Mouse (Mus musculus): ENCODE results near the gene Cnbd2. TPM values are rescaled to one million over a fixed set of nuclear protein-coding genes. Genes with fewer than 3 reads are reported as not detected.

Cnbd2 gene
- polyA plus RNA-seq, 1 experiment, result not detected

DNA sequence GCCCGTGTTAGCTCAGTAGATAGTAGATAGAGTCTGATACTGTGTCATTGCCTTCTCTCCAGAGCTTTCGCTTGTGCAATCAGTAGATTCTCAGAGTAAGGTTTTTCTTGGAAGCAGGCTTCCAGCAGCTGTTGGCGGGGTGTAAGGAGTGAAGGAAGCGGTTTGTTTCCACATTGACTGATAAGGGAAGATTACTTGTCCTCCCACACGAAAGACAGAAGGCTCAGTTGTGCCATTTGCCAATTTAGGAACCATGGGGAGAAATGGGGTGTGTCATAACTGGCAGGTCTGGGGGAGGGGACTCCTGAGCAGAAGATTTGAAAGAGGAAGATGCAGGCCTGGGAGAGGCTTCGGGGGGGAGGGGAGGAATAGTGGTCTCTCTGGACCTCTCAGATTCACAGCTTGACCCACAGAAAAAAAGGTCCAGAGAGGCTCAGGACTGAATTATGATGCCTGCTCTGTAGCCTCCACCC, 12.1 kb downstream of the Cnbd2 start:
- Histone ChIP-seq H3K4me3 (replicated peaks) (no peak overlapping the region), H3K27me3 (ENCODE audit: control insufficient read depth) (no peaks in the 10 kb centered on the region), H3K36me3 (ENCODE audit: control insufficient read depth) (no peaks in the 10 kb centered on the region), H3K4me1 (ENCODE audit: control insufficient read depth) (peaks cover 13% of the 10 kb centered on the region), H3K9me3 (ENCODE audit: control insufficient read depth, low read length) (peaks cover 3% of the 10 kb centered on the region)
- TF ChIP-seq TAL1 (IDR thresholded peaks at IDR 0.05; ENCODE audit: low read length), result no peak
- no peak for TF ChIP-seq GATA1 (IDR thresholded peaks at IDR 0.05; ENCODE audit: low read length)

DNA sequence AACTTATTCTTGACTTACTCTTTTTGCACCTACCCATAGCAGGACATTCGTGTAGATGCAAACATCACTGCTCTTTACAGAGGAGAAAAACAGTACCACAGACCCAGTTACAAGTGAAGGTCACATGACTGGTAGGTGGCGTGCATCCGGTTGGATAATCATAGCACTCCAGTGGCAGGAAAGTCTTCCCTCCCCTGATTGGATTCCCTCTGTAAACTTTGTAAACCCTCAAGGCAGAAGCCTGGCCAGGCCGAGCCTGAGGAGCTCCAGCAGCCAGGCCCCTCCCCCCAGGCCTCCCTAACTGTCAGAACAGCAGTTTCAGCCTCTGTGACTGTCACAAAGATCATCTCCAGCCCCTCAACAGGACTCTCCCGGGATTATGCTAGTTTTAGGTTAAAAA, 12.6 kb downstream of the Cnbd2 start:
- TF ChIP-seq TAL1 (IDR thresholded peaks at IDR 0.05; ENCODE audit: low read length) (no peak), GATA1 (IDR thresholded peaks at IDR 0.05; ENCODE audit: low read length) (no peak)
- no peaks in the 10 kb centered on the region for H3K36me3 ChIP-seq (ENCODE audit: control insufficient read depth)
- H3K4me3 ChIP-seq (replicated peaks), result no peak overlapping the region
- peaks cover 6% of the 10 kb centered on the region for H3K9me3 ChIP-seq (ENCODE audit: control insufficient read depth, low read length)
- H3K27me3 ChIP-seq (ENCODE audit: control insufficient read depth), result no peaks in the 10 kb centered on the region
- H3K4me1 ChIP-seq (ENCODE audit: control insufficient read depth), result peaks cover 13% of the 10 kb centered on the region

DNA sequence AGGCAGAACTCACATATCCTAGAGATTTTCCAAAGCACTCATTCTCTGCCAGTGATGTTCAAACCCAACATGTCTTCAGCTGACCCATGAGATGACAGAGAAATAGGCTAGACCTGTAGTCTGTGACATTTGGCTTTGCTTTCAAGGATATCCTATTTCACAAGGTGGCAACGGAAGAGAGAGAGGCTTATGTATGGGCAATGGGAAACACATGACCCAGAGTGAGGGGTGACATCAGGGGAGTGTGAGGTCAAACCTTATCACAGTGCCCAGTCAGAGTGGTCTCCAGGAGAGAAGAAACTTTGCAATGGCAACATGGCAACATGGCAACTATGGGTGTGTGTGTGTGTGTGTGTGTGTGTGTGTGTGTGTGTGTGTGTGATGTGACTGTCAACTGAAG, 18.6 kb downstream of the Cnbd2 start:
- H3K27me3 ChIP-seq (ENCODE audit: control insufficient read depth), result no peaks in the 10 kb centered on the region
- H3K36me3 ChIP-seq (ENCODE audit: control insufficient read depth), result no peaks in the 10 kb centered on the region
- no peak for TF ChIP-seq GATA1 (IDR thresholded peaks at IDR 0.05; ENCODE audit: low read length)
- no peak for TF ChIP-seq TAL1 (IDR thresholded peaks at IDR 0.05; ENCODE audit: low read length)

DNA sequence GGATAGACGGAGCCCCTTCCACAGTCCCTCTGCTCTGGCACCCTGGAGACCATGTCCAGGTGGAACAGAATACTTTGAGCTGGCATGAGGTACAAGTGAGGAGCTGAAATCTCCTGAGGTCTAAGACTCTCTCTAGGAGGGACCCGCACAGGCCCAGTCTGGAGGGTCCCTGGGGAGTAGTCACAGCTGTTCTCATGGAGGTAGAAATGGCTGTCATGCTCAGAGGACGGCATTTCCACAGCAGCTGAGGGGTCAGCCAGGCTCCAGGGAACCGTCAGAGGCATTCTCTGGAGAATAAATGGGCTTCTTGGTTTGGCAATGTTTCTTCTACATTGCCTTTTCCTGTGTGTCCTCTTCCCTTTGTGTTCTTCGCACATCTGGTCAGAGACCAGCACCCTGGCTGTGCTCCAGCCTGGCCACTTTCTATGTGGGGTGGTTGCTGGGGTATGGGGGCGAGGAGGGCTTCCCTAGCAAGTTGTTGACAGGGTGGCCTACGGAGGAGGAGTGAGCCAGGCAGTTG, 19.4 kb downstream of the Cnbd2 start:
- Histone ChIP-seq H3K36me3 (ENCODE audit: control insufficient read depth) (no peaks in the 10 kb centered on the region), H3K9me3 (ENCODE audit: control insufficient read depth, low read length) (peaks cover 6% of the 10 kb centered on the region), H3K27me3 (ENCODE audit: control insufficient read depth) (no peaks in the 10 kb centered on the region), H3K4me1 (ENCODE audit: control insufficient read depth) (no peaks in the 10 kb centered on the region), H3K4me3 (replicated peaks) (no peak overlapping the region)
- TF ChIP-seq GATA1 (IDR thresholded peaks at IDR 0.05; ENCODE audit: low read length) (no peak), TAL1 (IDR thresholded peaks at IDR 0.05; ENCODE audit: low read length) (no peak)

More for the DNA sequence above, 18.6 kb downstream of the Cnbd2 start:
- Histone ChIP-seq H3K4me3 (replicated peaks) (no peak overlapping the region), H3K9me3 (ENCODE audit: control insufficient read depth, low read length) (peaks cover 6% of the 10 kb centered on the region), H3K4me1 (ENCODE audit: control insufficient read depth) (no peaks in the 10 kb centered on the region)

DNA sequence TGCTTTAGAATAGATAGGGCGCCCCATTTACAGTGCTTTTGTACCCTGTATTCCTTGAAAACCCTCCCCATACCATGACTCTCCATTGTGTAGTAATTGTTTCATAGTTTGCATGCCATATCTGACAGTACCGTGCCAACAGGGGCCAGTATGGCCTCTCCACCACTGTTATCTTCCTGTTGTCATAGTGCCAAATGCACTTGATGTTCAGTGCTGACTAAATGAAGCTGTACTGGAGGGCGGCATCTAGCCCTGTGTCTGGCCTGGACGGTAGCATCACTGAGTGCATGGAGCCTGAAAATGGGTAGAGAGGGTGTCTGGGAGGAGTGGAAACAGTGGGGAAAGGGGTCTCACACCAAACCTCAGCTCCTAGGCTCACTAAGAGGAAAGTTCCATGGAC, 28.0 kb downstream of the Cnbd2 start:
- Histone ChIP-seq H3K9me3 (ENCODE audit: control insufficient read depth, low read length) (no peaks in the 10 kb centered on the region), H3K4me3 (replicated peaks) (no peak overlapping the region)
- TF ChIP-seq GATA1 (IDR thresholded peaks at IDR 0.05; ENCODE audit: low read length) (no peak), TAL1 (IDR thresholded peaks at IDR 0.05; ENCODE audit: low read length) (no peak)

DNA sequence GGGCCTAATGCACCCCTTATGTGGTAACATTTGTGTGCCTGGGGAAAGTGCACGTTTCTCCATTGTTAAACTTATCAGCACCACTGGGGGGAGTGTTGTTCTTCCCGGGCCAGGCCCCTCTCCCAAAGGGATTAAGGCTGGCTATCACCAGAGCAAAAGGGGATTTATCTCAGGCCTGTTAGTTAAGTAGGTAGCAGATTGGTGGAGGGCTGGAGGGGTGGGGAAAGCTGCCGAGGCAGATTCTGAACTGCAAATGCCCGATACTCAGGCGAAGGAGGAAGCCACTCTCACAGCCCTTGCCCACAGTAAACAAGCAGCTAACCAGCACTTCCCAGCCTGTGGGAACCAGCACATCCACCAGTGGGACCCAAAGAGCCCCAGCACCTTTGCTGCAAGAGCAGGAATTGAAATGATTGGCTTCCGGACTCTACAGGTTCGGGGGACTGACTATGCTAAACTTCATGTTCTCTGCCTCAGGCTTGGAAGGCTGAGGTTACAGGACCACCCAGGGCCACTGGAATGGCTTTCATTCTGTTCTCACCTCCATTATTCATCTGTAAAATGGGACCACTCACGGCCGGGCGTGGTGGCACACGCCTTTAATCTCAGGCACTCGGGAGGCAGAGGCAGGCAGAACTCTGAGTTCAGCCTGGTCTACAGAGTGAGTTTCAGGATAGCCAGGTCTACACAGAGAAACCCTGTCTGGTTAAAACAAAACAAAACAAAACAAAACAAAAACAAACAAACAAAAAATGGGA, 32.9 kb downstream of the Cnbd2 start:
- H3K27me3 ChIP-seq (ENCODE audit: control insufficient read depth), result no peaks in the 10 kb centered on the region
- H3K4me1 ChIP-seq (ENCODE audit: control insufficient read depth), result no peaks in the 10 kb centered on the region
- H3K4me3 ChIP-seq (replicated peaks), result no peak overlapping the region
- no peaks in the 10 kb centered on the region for H3K9me3 ChIP-seq (ENCODE audit: control insufficient read depth, low read length)
- no peaks in the 10 kb centered on the region for H3K36me3 ChIP-seq (ENCODE audit: control insufficient read depth)
- TF ChIP-seq TAL1 (IDR thresholded peaks at IDR 0.05; ENCODE audit: low read length) (no peak), GATA1 (IDR thresholded peaks at IDR 0.05; ENCODE audit: low read length) (no peak)

More for the DNA sequence above, 28.0 kb downstream of the Cnbd2 start:
- Histone ChIP-seq H3K4me1 (ENCODE audit: control insufficient read depth) (no peaks in the 10 kb centered on the region), H3K27me3 (ENCODE audit: control insufficient read depth) (no peaks in the 10 kb centered on the region), H3K36me3 (ENCODE audit: control insufficient read depth) (no peaks in the 10 kb centered on the region)

DNA sequence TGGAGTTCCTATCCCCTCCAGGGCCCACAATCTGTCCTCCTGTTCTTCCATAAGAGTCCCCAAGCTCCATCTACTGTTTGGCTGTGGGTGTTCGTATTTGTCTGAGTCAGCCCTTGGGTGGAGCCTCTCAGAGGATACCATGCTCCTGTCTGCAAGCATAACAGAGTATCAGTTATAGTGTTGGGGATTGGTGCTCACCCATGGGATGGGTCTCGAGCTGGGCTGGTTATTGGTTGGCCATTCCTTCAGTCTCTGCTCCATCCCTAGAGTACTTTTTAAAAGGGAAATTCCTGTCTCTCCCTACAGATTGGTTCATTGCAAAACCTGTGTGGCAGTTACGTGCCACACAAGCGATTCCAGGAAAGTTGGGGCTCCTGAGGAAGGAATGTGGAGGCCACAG, 36.7 kb downstream of the Cnbd2 start:
- TF ChIP-seq GATA1 (IDR thresholded peaks at IDR 0.05; ENCODE audit: low read length) (no peak), TAL1 (IDR thresholded peaks at IDR 0.05; ENCODE audit: low read length) (no peak)
- H3K9me3 ChIP-seq (ENCODE audit: control insufficient read depth, low read length), result no peaks in the 10 kb centered on the region
- no peaks in the 10 kb centered on the region for H3K36me3 ChIP-seq (ENCODE audit: control insufficient read depth)
- H3K4me1 ChIP-seq (ENCODE audit: control insufficient read depth), result no peaks in the 10 kb centered on the region
- H3K27me3 ChIP-seq (ENCODE audit: control insufficient read depth), result no peaks in the 10 kb centered on the region
- no peak overlapping the region for H3K4me3 ChIP-seq (replicated peaks)

DNA sequence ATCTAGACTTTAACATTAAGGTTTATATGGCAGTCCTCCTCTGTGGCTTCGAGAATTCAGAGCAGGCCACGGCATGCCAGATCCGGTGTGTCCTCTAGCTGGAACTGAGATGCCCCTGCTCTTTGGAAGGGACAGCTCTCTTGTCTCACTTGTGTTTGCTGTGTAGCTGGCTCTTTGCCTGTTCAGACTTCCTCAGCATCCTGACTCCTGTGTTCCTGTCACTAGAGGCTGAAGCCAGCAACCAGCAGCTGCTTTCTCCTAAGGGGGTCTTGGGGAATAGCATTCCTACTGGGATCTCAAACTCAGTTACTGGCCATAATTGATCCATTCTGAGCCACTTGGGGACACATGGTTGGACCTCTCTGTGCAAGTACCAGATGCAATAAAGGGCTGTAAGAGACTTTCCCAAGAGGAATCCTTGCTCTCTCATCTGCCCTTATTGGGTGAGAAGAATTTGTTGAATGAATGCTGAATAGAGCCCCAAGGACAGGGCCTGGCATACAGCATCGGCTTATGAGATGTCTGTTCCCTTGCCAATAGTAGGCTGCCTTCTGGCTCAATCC, 37.3 kb downstream of the Cnbd2 start:
- H3K4me1 ChIP-seq (ENCODE audit: control insufficient read depth), result no peaks in the 10 kb centered on the region
- TF ChIP-seq GATA1 (IDR thresholded peaks at IDR 0.05; ENCODE audit: low read length), result no peak
- TF ChIP-seq TAL1 (IDR thresholded peaks at IDR 0.05; ENCODE audit: low read length), result no peak
- H3K36me3 ChIP-seq (ENCODE audit: control insufficient read depth), result no peaks in the 10 kb centered on the region
- H3K4me3 ChIP-seq (replicated peaks), result no peak overlapping the region
- H3K27me3 ChIP-seq (ENCODE audit: control insufficient read depth), result no peaks in the 10 kb centered on the region
- H3K9me3 ChIP-seq (ENCODE audit: control insufficient read depth, low read length), result no peaks in the 10 kb centered on the region

DNA sequence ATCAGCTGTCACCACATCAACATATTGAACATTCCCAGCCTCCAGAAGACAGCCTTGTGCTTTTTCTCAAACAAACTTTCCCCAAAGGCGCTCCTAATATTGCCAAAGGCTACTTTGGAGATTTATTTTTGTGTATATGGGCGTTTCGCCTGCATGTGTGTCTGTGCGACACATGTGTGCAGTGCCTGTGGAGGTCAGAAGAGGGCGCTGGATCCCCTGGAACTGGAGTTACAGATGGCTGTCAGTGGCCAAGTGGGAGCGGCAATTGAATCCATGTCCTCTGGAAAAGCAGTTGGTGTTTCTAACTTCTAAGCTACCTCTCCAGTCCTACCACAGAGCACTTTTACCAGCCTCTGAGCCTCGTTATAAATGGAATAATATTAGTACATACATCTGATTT, 39.1 kb downstream of the Cnbd2 start:
- Histone ChIP-seq H3K9me3 (ENCODE audit: control insufficient read depth, low read length) (no peaks in the 10 kb centered on the region), H3K4me3 (replicated peaks) (no peak overlapping the region), H3K36me3 (ENCODE audit: control insufficient read depth) (no peaks in the 10 kb centered on the region), H3K4me1 (ENCODE audit: control insufficient read depth) (no peaks in the 10 kb centered on the region), H3K27me3 (ENCODE audit: control insufficient read depth) (no peaks in the 10 kb centered on the region)
- TF ChIP-seq GATA1 (IDR thresholded peaks at IDR 0.05; ENCODE audit: low read length) (no peak), TAL1 (IDR thresholded peaks at IDR 0.05; ENCODE audit: low read length) (no peak)

Measured in erythroblast, embryonic 14.5 days (primary cell).